Mouse (Mus musculus) heart, embryonic 12.5 days (tissue): ENCODE data around the gene Pck1. TPM values are rescaled to one million over a fixed set of nuclear protein-coding genes. Genes with fewer than 3 reads are reported as not detected.

ENCODE experiments used
- ATAC-seq: fragments of 200-750 bp; cut with Nextera tagmentation; 2 replicates; pipeline ENCODE4 v1.8.0; 2017; ENCODE audit warnings: moderate TSS enrichment, moderate library complexity; ENCODE audit not compliant: insufficient number of reproducible peaks, low FRiP score
- H3K27ac ChIP-seq: fragments of 300-500 bp; sonication (generic); 2 replicates; pipeline ENCODE4 v1.5.1; 2016; ENCODE audit warnings: mild to moderate bottlenecking, moderate library complexity; ENCODE audit not compliant: poor library complexity, severe bottlenecking
- H3K27me3 ChIP-seq: fragments of 300-500 bp; sonication (generic); replicated peaks from 2 replicates; pipeline ENCODE4 v1.6.1; 2016; ENCODE audit warnings: mild to moderate bottlenecking, moderate library complexity
- H3K36me3 ChIP-seq: fragments of 300-500 bp; sonication (generic); 2 replicates; pipeline ENCODE4 v1.6.1; 2016; ENCODE audit warnings: mild to moderate bottlenecking, moderate library complexity
- H3K4me1 ChIP-seq: fragments of 300-500 bp; sonication (generic); replicated peaks from 2 replicates; pipeline ENCODE4 v1.6.1; 2016; ENCODE audit warnings: mild to moderate bottlenecking
- H3K4me2 ChIP-seq: fragments of 300-500 bp; sonication (generic); 2 replicates; pipeline ENCODE4 v1.6.1; 2016; ENCODE audit warnings: mild to moderate bottlenecking, moderate library complexity
- H3K4me3 ChIP-seq: fragments of 300-500 bp; sonication (generic); 2 replicates; pipeline ENCODE4 v1.5.1; 2016; ENCODE audit warnings: mild to moderate bottlenecking
- H3K9ac ChIP-seq: fragments of 300-500 bp; sonication (generic); 2 replicates; pipeline ENCODE4 v1.6.1; 2016; ENCODE audit warnings: mild to moderate bottlenecking, moderate library complexity
- H3K9me3 ChIP-seq: fragments of 300-500 bp; sonication (generic); replicated peaks from 2 replicates; pipeline ENCODE4 v1.6.1; 2016; ENCODE audit warnings: mild to moderate bottlenecking, moderate library complexity
- WGBS: fragments of 180-500 bp; shearing (Covaris S2); methylation state at CpG from one replicate; pipeline ENCODE4 v1.1.7; 2016; 5-methylcytosine and 5-hydroxymethylcytosine counted together
- polyA plus RNA-seq: library from polyadenylated mRNA; unstranded; fragments of >200 nt; fragmentation: Nextera tagmentation; extraction: Ambion mirVana; gene quantifications from 2 replicates; pipeline ENCODE4 v1.2.1, GENCODE M21; 2016

The Pck1 gene
- polyA plus RNA-seq, 1 experiment from 2014 or later: 0.19 TPM

DNA sequence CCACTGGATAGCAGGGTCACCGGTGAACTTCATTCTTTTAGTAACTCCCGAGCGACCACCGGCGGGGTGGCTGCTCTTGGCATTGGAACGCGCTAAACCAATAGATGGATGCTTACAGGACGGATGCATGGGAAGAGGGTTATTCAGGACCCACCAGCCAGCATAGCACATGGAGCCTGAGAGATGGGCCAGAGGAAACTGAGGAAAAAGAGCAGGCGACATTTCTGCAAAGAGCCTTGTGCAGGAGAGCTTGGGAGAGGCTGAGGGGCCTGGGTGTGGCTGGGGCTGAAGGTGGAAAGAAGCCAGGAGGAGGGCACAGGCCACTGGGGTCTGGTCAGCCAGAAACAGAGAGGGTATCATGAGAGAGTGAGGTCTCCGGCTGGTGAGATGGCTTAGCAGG, 30.5 kb downstream of the Pck1 start:
- Histone ChIP-seq H3K27me3 (peaks cover 30% of the 10 kb centered on the region), H3K36me3 (no peaks in the 10 kb centered on the region)
- ATAC-seq: no peak

GRCm38 (mm10) chr2:173183836-173184460, 31.1 kb downstream of the Pck1 start:
- Histone ChIP-seq H3K4me1 (no peaks in the 10 kb centered on the region), H3K27me3 (peaks cover 30% of the 10 kb centered on the region), H3K4me2 (no peak overlapping the region), H3K27ac (no peak overlapping the region), H3K36me3 (no peaks in the 10 kb centered on the region), H3K4me3 (no peak overlapping the region), H3K9me3 (no peaks in the 10 kb centered on the region), H3K9ac (no peak overlapping the region)
- ATAC-seq: no peak
- WGBS: 8% methylated on average over 8 of the region's 8 CpGs

More for the DNA sequence above, 30.5 kb downstream of the Pck1 start:
- H3K4me2 ChIP-seq: no peak overlapping the region
- no peaks in the 10 kb centered on the region for H3K4me1 ChIP-seq
- no peak overlapping the region for H3K27ac ChIP-seq
- H3K4me3 ChIP-seq: no peak overlapping the region
- H3K9ac ChIP-seq: no peak overlapping the region
- 90% methylated on average over 10 of the region's 10 CpGs for WGBS
- H3K9me3 ChIP-seq: no peaks in the 10 kb centered on the region

- Histone ChIP-seq H3K36me3 (no peaks in the 10 kb centered on the region), H3K4me3 (no peak overlapping the region), H3K9ac (no peak overlapping the region), H3K4me2 (no peak overlapping the region), H3K27ac (no peak overlapping the region), H3K27me3 (peaks cover 32% of the 10 kb centered on the region), H3K9me3 (no peaks in the 10 kb centered on the region), H3K4me1 (no peaks in the 10 kb centered on the region)
- ATAC-seq: no peak
- 52% methylated on average over 11 of the region's 11 CpGs for WGBS
Observed at GRCm38 (mm10) chr2:173184475-173185080, 31.7 kb downstream of the Pck1 start.

DNA sequence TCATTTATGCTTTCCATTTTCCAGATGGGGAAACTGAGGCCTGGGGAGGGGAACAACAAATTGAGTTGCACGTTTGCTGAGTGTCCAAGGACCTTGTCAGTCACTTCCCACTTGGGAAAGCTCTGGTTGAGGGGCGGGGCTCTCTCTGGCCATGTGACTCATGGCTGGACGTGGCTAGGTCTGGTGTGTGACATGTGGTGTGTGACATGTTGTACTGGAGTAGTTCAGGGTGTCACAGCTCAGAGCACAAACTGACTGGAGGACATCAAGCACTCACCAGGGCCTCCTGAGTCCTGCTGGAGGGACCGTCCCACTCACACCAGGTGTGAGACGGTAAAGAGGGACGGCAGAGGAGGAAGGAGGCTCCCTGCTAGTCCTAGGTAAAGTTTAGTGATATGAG, 32.4 kb downstream of the Pck1 start:
- H3K9me3 ChIP-seq: no peaks in the 10 kb centered on the region
- H3K27ac ChIP-seq: no peak overlapping the region
- no peaks in the 10 kb centered on the region for H3K4me1 ChIP-seq
- 54% methylated on average over 6 of the region's 6 CpGs for WGBS
- H3K9ac ChIP-seq: no peak overlapping the region
- H3K4me3 ChIP-seq: no peak overlapping the region
- H3K27me3 ChIP-seq: peaks cover 32% of the 10 kb centered on the region
- H3K36me3 ChIP-seq: no peaks in the 10 kb centered on the region
- ATAC-seq: no peak
- no peak overlapping the region for H3K4me2 ChIP-seq

DNA sequence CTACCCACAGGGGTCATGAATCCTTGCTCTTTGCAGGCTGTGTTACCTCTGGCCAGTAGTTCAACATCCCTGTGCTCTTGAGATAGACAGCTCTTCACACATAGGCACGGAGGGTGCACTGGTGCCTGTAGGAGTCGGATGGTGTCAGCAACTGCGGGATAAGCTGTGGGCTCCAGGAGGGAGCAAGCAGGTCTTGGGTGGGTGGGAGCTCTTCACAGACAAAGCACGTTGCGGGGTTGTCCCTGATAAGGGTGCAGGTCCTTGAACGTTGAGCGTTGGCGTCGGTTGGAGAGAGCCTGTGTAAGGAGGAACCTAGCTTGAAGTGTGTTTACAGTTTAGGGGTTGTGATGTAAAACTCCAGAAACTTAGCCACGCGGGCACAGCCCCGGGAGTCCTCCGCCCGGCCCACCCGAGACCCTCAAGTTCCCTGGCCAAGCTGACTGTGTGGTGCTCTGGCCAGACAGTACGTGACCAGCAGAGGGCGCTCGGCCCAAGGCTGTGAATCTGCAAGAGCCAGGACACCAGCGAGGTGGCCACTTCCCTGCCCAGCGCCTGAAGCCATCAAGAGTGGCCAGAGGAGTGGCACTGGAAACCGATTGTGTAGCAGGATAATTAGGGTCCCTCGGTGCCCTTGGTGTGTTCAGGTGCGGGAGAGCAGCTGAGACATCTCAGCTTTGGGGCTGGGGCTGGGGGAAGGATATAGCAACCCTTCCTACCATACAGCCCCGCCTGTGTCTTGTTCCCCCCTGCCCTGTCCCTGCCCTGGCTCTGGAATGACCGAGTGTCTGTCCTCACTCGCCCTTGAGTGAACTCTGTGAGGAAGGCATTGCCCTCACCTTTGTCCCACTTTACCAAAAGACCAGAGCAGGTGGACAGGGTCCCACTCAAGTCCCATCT, 33.4 kb downstream of the Pck1 start:
- Histone ChIP-seq H3K27me3 (peaks cover 32% of the 10 kb centered on the region), H3K4me3 (no peak overlapping the region), H3K4me2 (no peak overlapping the region), H3K36me3 (no peaks in the 10 kb centered on the region), H3K27ac (no peak overlapping the region), H3K9ac (no peak overlapping the region), H3K9me3 (no peaks in the 10 kb centered on the region), H3K4me1 (no peaks in the 10 kb centered on the region)
- 23% methylated on average over 26 of the region's 26 CpGs for WGBS
- peak; percentile 56; the same call in 1 of the 2 replicates for ATAC-seq

GRCm38 (mm10) chr2:173187182-173187855, 34.5 kb downstream of the Pck1 start:
- H3K4me3 ChIP-seq: no peak overlapping the region
- H3K36me3 ChIP-seq: no peaks in the 10 kb centered on the region
- no peak for ATAC-seq
- H3K27ac ChIP-seq: no peak overlapping the region
- H3K4me1 ChIP-seq: no peaks in the 10 kb centered on the region
- no peak overlapping the region for H3K4me2 ChIP-seq
- H3K9ac ChIP-seq: no peak overlapping the region
- no peaks in the 10 kb centered on the region for H3K9me3 ChIP-seq
- WGBS: 31% methylated on average over 8 of the region's 8 CpGs
- peaks cover 25% of the 10 kb centered on the region for H3K27me3 ChIP-seq

DNA sequence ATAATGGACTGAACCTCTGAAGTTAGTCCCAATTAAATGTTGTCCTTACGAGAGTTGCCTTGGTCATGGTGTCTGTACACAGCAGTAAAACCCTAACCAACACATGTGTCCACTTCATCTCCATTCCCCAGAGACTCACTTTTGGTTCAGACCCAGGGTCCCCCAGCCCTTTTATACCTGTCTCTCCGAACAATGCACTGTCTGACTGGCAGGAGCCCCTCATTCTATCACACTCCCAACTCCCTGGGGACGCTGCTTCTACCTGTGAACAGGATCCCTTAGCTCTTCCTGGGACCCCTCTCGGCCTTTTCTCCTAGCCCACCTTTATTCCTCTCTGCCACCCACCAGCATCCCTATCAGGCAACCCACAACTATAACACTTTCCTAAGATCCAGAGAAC, 41.9 kb downstream of the Pck1 start:
- Histone ChIP-seq H3K4me2 (no peak overlapping the region), H3K9ac (no peak overlapping the region), H3K36me3 (no peaks in the 10 kb centered on the region), H3K9me3 (peaks cover 7% of the 10 kb centered on the region; the same call in 1 of the 2 replicates), H3K4me3 (no peak overlapping the region), H3K4me1 (no peaks in the 10 kb centered on the region), H3K27me3 (no peaks in the 10 kb centered on the region), H3K27ac (no peak overlapping the region)
- 77% methylated on average over 4 of the region's 4 CpGs for whole genome bisulfite sequencing
- ATAC-seq: no peak

DNA sequence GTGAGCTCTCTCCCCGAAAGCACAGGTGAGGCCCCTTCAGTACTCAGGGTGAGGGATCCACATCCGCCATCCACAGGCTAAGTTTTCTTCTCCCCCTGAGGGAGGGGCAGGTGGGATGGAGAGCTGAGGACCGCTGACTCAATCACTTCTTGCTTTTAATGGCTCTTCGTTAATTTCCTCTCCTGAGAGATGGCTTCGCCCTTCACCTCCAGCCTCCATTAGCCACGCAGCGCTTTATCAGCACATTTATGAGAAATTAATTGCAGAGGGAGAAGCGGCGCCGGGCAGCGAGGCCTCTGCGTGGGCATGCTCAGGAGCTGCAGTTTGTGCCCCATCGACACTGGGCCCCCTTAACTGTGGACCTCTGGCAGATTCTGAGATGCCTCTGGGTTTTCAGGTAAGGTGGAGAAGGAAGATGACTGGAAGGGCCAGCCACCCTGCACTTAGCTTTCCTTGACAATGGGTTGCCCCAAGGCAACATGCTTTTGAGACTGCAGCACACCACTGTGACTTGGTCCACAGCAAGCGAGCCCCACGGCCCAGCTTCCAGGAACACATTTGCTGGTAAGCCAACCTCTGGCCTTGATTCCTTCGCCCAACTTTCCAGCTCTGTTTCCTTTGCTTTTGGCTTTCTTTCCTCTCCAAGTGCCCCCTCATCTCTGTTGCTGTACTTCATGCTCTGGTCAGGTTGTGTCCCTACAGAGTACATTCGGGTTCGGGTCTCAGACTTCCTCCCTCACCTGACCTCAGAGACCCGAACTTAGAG, 50.3 kb downstream of the Pck1 start:
- H3K9ac ChIP-seq: no peak overlapping the region
- H3K9me3 ChIP-seq: 0 out of 2 replicates have a peak, but pooled peaks cover 2% of the 10 kb centered on the region
- WGBS: 82% methylated on average over 19 of the region's 19 CpGs
- no peak overlapping the region for H3K27ac ChIP-seq
- H3K4me2 ChIP-seq: no peak overlapping the region
- no peak overlapping the region for H3K4me3 ChIP-seq
- no peaks in the 10 kb centered on the region for H3K4me1 ChIP-seq
- H3K27me3 ChIP-seq: 0 out of 2 replicates have a peak, but pooled peaks cover 4% of the 10 kb centered on the region
- H3K36me3 ChIP-seq: no peaks in the 10 kb centered on the region
- ATAC-seq: no peak

- Histone ChIP-seq H3K27ac (no peak overlapping the region), H3K4me2 (no peak overlapping the region), H3K4me3 (no peak overlapping the region), H3K36me3 (no peaks in the 10 kb centered on the region), H3K4me1 (no peaks in the 10 kb centered on the region), H3K9me3 (0 out of 2 replicates have a peak, but pooled peaks cover 2% of the 10 kb centered on the region), H3K27me3 (0 out of 2 replicates have a peak, but pooled peaks cover 4% of the 10 kb centered on the region), H3K9ac (no peak overlapping the region)
- ATAC-seq: no peak
- WGBS: 82% methylated on average over 3 of the region's 3 CpGs
Observed at GRCm38 (mm10) chr2:173203726-173204125, 50.9 kb downstream of the Pck1 start.

DNA sequence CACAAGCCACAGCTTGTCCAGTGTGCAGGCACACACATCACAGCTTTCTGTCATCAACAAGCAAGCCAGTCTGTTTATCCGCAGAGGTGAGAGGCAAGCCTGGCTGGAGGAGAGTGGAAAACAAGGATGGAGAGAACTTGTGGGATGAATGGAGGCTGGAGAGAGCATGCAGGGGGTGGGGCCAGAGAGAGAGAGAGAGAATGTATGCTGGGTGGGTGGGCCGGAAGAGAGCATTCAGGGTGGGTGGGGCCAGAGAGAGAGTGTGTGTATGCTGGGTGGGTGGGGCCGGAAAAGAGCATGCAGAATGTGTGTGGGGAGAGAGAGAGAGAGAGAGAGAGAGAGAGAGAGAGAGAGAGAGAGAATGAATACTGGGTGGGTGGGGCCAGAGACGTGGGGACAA, 51.8 kb downstream of the Pck1 start:
- ATAC-seq: no peak
- Histone ChIP-seq H3K4me1 (no peaks in the 10 kb centered on the region), H3K27me3 (0 out of 2 replicates have a peak, but pooled peaks cover 4% of the 10 kb centered on the region), H3K9ac (no peak overlapping the region), H3K4me3 (no peak overlapping the region), H3K27ac (no peak overlapping the region), H3K9me3 (0 out of 2 replicates have a peak, but pooled peaks cover 2% of the 10 kb centered on the region), H3K36me3 (no peaks in the 10 kb centered on the region), H3K4me2 (no peak overlapping the region)
- 62% methylated on average over 4 of the region's 4 CpGs for WGBS
